Mouse (Mus musculus) embryonic facial prominence, embryonic 13.5 days (tissue): ENCODE data around the gene Fgfr2. TPM values are rescaled to one million over a fixed set of nuclear protein-coding genes. Genes with fewer than 3 reads are reported as not detected.
"Not testable (repeated sequence)": the region's sequence is repeated elsewhere in the genome, so short reads cannot be mapped to it uniquely, and the experiment has no call there.

Experiments
- ATAC-seq: fragments of 200-750 bp; cut with Nextera tagmentation; 2 replicates; pipeline ENCODE4 v1.8.0; 2017; ENCODE audit warnings: low read depth; ENCODE audit not compliant: insufficient number of reproducible peaks, insufficient read depth, low FRiP score, low TSS enrichment
- H3K27ac ChIP-seq: fragments of 300-500 bp; sonication (generic); 2 replicates; pipeline ENCODE4 v1.5.1; 2015; ENCODE audit warnings: moderate library complexity, mild to moderate bottlenecking, inconsistent platforms
- H3K27me3 ChIP-seq: fragments of 300-500 bp; sonication (generic); 2 replicates; pipeline ENCODE4 v1.6.1; 2015; ENCODE audit warnings: mild to moderate bottlenecking, inconsistent platforms
- H3K36me3 ChIP-seq: fragments of 300-500 bp; sonication (generic); 2 replicates; pipeline ENCODE4 v1.6.1; 2015; ENCODE audit warnings: mild to moderate bottlenecking, inconsistent platforms
- H3K4me1 ChIP-seq: fragments of 300-500 bp; sonication (generic); 2 replicates; pipeline ENCODE4 v1.6.1; 2015; ENCODE audit warnings: inconsistent platforms
- H3K4me2 ChIP-seq: fragments of 300-500 bp; sonication (generic); 2 replicates; pipeline ENCODE4 v1.6.1; 2015; ENCODE audit warnings: moderate library complexity, mild to moderate bottlenecking, inconsistent platforms
- H3K4me3 ChIP-seq: fragments of 300-500 bp; sonication (generic); 2 replicates; pipeline ENCODE4 v1.5.1; 2015; ENCODE audit warnings: mild to moderate bottlenecking, inconsistent platforms
- H3K9ac ChIP-seq: fragments of 300-500 bp; sonication (generic); 2 replicates; pipeline ENCODE4 v1.6.1; 2015; ENCODE audit warnings: mild to moderate bottlenecking, inconsistent platforms
- H3K9me3 ChIP-seq: fragments of 300-500 bp; sonication (generic); 2 replicates; pipeline ENCODE4 v1.6.1; 2016; ENCODE audit warnings: inconsistent platforms
- WGBS: fragments of 180-500 bp; shearing (Covaris S2); methylation state at CpG from one replicate; pipeline ENCODE4 v1.1.7; 2015; ENCODE audit warnings: mixed read lengths; 5-methylcytosine and 5-hydroxymethylcytosine counted together
- polyA plus RNA-seq: library from polyadenylated mRNA; unstranded; fragments of >200 nt; fragmentation: Nextera tagmentation; extraction: Ambion mirVana; gene quantifications from 2 replicates; pipeline ENCODE4 v1.2.1, GENCODE M21; 2015

The Fgfr2 gene
- polyA plus RNA-seq, 1 experiment from 2014 or later: 174 TPM

- ATAC-seq: no peak
- H3K9me3 ChIP-seq: no peaks in the 10 kb centered on the region
- H3K27ac ChIP-seq: no peak overlapping the region
- no peak overlapping the region for H3K4me2 ChIP-seq
- WGBS: 78% methylated on average over 12 of the region's 12 CpGs
- H3K9ac ChIP-seq: no peak overlapping the region; the same call in 1 of the 2 replicates
- H3K36me3 ChIP-seq: peaks cover 18% of the 10 kb centered on the region; the same call in 1 of the 2 replicates
- no peaks in the 10 kb centered on the region for H3K27me3 ChIP-seq
- no peak overlapping the region for H3K4me3 ChIP-seq
- H3K4me1 ChIP-seq: peaks cover 51% of the 10 kb centered on the region
Measured at GRCm38 (mm10) chr7:133098118-133098793, 24.9 kb downstream of the Fgfr2 start.

GRCm38 (mm10) chr7:133095610-133096009 is 27.5 kb downstream of the Fgfr2 start:
- not testable (repeated sequence) for ATAC-seq, H3K27ac ChIP-seq, H3K27me3 ChIP-seq, H3K9ac ChIP-seq, H3K4me3 ChIP-seq, H3K9me3 ChIP-seq, H3K4me2 ChIP-seq
- 76% methylated on average over 7 of the region's 7 CpGs for WGBS
- H3K4me1 ChIP-seq: peaks cover 64% of the 10 kb centered on the region
- peaks cover 14% of the 10 kb centered on the region; the same call in 1 of the 2 replicates for H3K36me3 ChIP-seq

- H3K4me3 ChIP-seq: no peak overlapping the region
- H3K27ac ChIP-seq: peak overlapping the region; percentile 60; the same call in 1 of the 2 replicates
- no peaks in the 10 kb centered on the region for H3K9me3 ChIP-seq
- no peak overlapping the region for H3K9ac ChIP-seq
- H3K27me3 ChIP-seq: no peaks in the 10 kb centered on the region
- WGBS: 58% methylated on average over 9 of the region's 9 CpGs
- peaks cover 14% of the 10 kb centered on the region; the same call in 1 of the 2 replicates for H3K36me3 ChIP-seq
- peaks cover 65% of the 10 kb centered on the region for H3K4me1 ChIP-seq
- H3K4me2 ChIP-seq: no peak overlapping the region
- ATAC-seq: no peak
Measured at GRCm38 (mm10) chr7:133094711-133095495, 28.2 kb downstream of the Fgfr2 start.

GRCm38 (mm10) chr7:133094161-133094560 is 29.0 kb downstream of the Fgfr2 start:
- peaks cover 14% of the 10 kb centered on the region; the same call in 1 of the 2 replicates for H3K36me3 ChIP-seq
- no peak overlapping the region for H3K9ac ChIP-seq
- ATAC-seq: no peak
- no peak overlapping the region for H3K4me3 ChIP-seq
- H3K9me3 ChIP-seq: no peaks in the 10 kb centered on the region
- WGBS: 26% methylated on average over 3 of the region's 3 CpGs
- H3K4me1 ChIP-seq: peaks cover 65% of the 10 kb centered on the region
- peak overlapping the region; percentile 60 for H3K27ac ChIP-seq
- H3K4me2 ChIP-seq: no peak overlapping the region
- H3K27me3 ChIP-seq: no peaks in the 10 kb centered on the region

GRCm38 (mm10) chr7:133093731-133094130 is 29.4 kb downstream of the Fgfr2 start:
- peaks cover 65% of the 10 kb centered on the region for H3K4me1 ChIP-seq
- peak overlapping the region; percentile 60 for H3K27ac ChIP-seq
- peaks cover 14% of the 10 kb centered on the region; the same call in 1 of the 2 replicates for H3K36me3 ChIP-seq
- H3K4me2 ChIP-seq: no peak overlapping the region
- H3K9ac ChIP-seq: no peak overlapping the region
- 63% methylated on average over 5 of the region's 5 CpGs for WGBS
- H3K27me3 ChIP-seq: no peaks in the 10 kb centered on the region
- no peak overlapping the region for H3K4me3 ChIP-seq
- no peak for ATAC-seq
- no peaks in the 10 kb centered on the region for H3K9me3 ChIP-seq

GRCm38 (mm10) chr7:133090641-133091040 is 32.5 kb downstream of the Fgfr2 start:
- H3K9me3 ChIP-seq: no peaks in the 10 kb centered on the region
- 90% methylated on average over 4 of the region's 4 CpGs for WGBS
- H3K4me1 ChIP-seq: peaks cover 63% of the 10 kb centered on the region
- peaks cover 8% of the 10 kb centered on the region; the same call in 1 of the 2 replicates for H3K36me3 ChIP-seq
- H3K4me3 ChIP-seq: no peak overlapping the region
- H3K27ac ChIP-seq: no peak overlapping the region
- ATAC-seq: no peak
- peak overlapping the region; percentile 21; the same call in 1 of the 2 replicates for H3K9ac ChIP-seq
- no peak overlapping the region for H3K4me2 ChIP-seq
- H3K27me3 ChIP-seq: no peaks in the 10 kb centered on the region

GRCm38 (mm10) chr7:133089621-133090260 is 33.4 kb downstream of the Fgfr2 start:
- WGBS: 73% methylated on average over 11 of the region's 11 CpGs
- ATAC-seq: no peak
- Histone ChIP-seq H3K4me3 (no peak overlapping the region), H3K9ac (no peak overlapping the region), H3K36me3 (0 out of 2 replicates have a peak, but pooled peaks cover 8% of the 10 kb centered on the region), H3K27me3 (no peaks in the 10 kb centered on the region), H3K4me1 (peaks cover 56% of the 10 kb centered on the region), H3K9me3 (no peaks in the 10 kb centered on the region), H3K4me2 (no peak overlapping the region), H3K27ac (no peak overlapping the region; the same call in 1 of the 2 replicates)

- H3K36me3 ChIP-seq: peaks cover 8% of the 10 kb centered on the region; the same call in 1 of the 2 replicates
- 29% methylated on average over 11 of the region's 11 CpGs for WGBS
- no peaks in the 10 kb centered on the region for H3K27me3 ChIP-seq
- H3K4me2 ChIP-seq: peak overlapping the region; percentile 12
- H3K27ac ChIP-seq: peak overlapping the region; percentile 75
- H3K4me1 ChIP-seq: peaks cover 47% of the 10 kb centered on the region
- peak overlapping the region; percentile 32; the same call in 1 of the 2 replicates for H3K9ac ChIP-seq
- H3K4me3 ChIP-seq: no peak overlapping the region
- no peaks in the 10 kb centered on the region for H3K9me3 ChIP-seq
- ATAC-seq: no peak
Measured at GRCm38 (mm10) chr7:133088830-133089261, 34.3 kb downstream of the Fgfr2 start.

- no peaks in the 10 kb centered on the region for H3K27me3 ChIP-seq
- ATAC-seq: no peak
- H3K9ac ChIP-seq: peak overlapping the region; percentile 32; the same call in 1 of the 2 replicates
- H3K4me1 ChIP-seq: peaks cover 43% of the 10 kb centered on the region
- 49% methylated on average over 4 of the region's 4 CpGs for WGBS
- H3K4me3 ChIP-seq: no peak overlapping the region
- no peaks in the 10 kb centered on the region for H3K9me3 ChIP-seq
- peak overlapping the region; percentile 12 for H3K4me2 ChIP-seq
- H3K27ac ChIP-seq: peak overlapping the region; percentile 75
- H3K36me3 ChIP-seq: peaks cover 8% of the 10 kb centered on the region; the same call in 1 of the 2 replicates
Measured at GRCm38 (mm10) chr7:133088411-133088810, 34.7 kb downstream of the Fgfr2 start.

- peaks cover 35% of the 10 kb centered on the region for H3K4me1 ChIP-seq
- no peak for ATAC-seq
- 88% methylated on average over 3 of the region's 3 CpGs for WGBS
- no peak overlapping the region for H3K4me3 ChIP-seq
- H3K36me3 ChIP-seq: peaks cover 11% of the 10 kb centered on the region
- no peak overlapping the region for H3K27ac ChIP-seq
- no peak overlapping the region for H3K4me2 ChIP-seq
- H3K27me3 ChIP-seq: no peaks in the 10 kb centered on the region
- H3K9ac ChIP-seq: no peak overlapping the region
- H3K9me3 ChIP-seq: no peaks in the 10 kb centered on the region
Measured at GRCm38 (mm10) chr7:133085408-133085807, 37.7 kb downstream of the Fgfr2 start.

GRCm38 (mm10) chr7:133083936-133084614 is 39.1 kb downstream of the Fgfr2 start:
- H3K4me1 ChIP-seq: peaks cover 23% of the 10 kb centered on the region
- 82% methylated on average over 13 of the region's 13 CpGs for WGBS
- H3K4me3 ChIP-seq: no peak overlapping the region
- no peak overlapping the region for H3K9ac ChIP-seq
- H3K9me3 ChIP-seq: no peaks in the 10 kb centered on the region
- H3K27ac ChIP-seq: no peak overlapping the region; the same call in 1 of the 2 replicates
- no peak overlapping the region for H3K4me2 ChIP-seq
- no peak for ATAC-seq
- H3K27me3 ChIP-seq: no peaks in the 10 kb centered on the region
- peaks cover 21% of the 10 kb centered on the region for H3K36me3 ChIP-seq
